Mouse (Mus musculus) stomach, embryonic 16.5 days (tissue): ENCODE results near the gene Hikeshi. TPM values are rescaled to one million over a fixed set of nuclear protein-coding genes. Genes with fewer than 3 reads are reported as not detected.

Experiments
- ATAC-seq: fragments of 200-750 bp; cut with Nextera tagmentation; 2 replicates; pipeline ENCODE4 v1.8.0; 2017; ENCODE audit warnings: moderate number of reproducible peaks, moderate TSS enrichment; ENCODE audit not compliant: insufficient read depth, low FRiP score
- H3K27ac ChIP-seq: fragments of 300-500 bp; sonication (generic); 2 replicates; pipeline ENCODE4 v1.5.1; 2014; ENCODE audit warnings: low read length
- H3K27me3 ChIP-seq: fragments of 300-500 bp; sonication (generic); 2 replicates; pipeline ENCODE4 v1.6.1; 2014; ENCODE audit warnings: low read length, control low read depth, mixed read lengths; ENCODE audit not compliant: control insufficient read depth, insufficient read depth
- H3K36me3 ChIP-seq: fragments of 300-500 bp; sonication (generic); 2 replicates; pipeline ENCODE4 v1.6.1; 2014; ENCODE audit warnings: low read length; ENCODE audit not compliant: control insufficient read depth, insufficient read depth
- H3K4me1 ChIP-seq: fragments of 300-500 bp; sonication (generic); 2 replicates; pipeline ENCODE4 v1.6.1; 2014; ENCODE audit warnings: low read length, control low read depth, mixed read lengths; ENCODE audit not compliant: control insufficient read depth, insufficient read depth
- H3K4me2 ChIP-seq: fragments of 300-500 bp; sonication (generic); 2 replicates; pipeline ENCODE4 v1.6.1; 2014; ENCODE audit warnings: low read depth, low read length, mixed read lengths
- H3K4me3 ChIP-seq: fragments of 300-500 bp; sonication (generic); replicated peaks from 2 replicates; pipeline ENCODE4 v1.5.1; 2014; ENCODE audit warnings: mild to moderate bottlenecking, low read length
- H3K9ac ChIP-seq: fragments of 300-500 bp; sonication (generic); 2 replicates; pipeline ENCODE4 v1.6.1; 2014; ENCODE audit warnings: low read length
- H3K9me3 ChIP-seq: fragments of 300-500 bp; sonication (generic); replicated peaks from 2 replicates; pipeline ENCODE4 v1.6.1; 2016; ENCODE audit warnings: low read length, control low read depth; ENCODE audit not compliant: control insufficient read depth
- WGBS: fragments of 180-500 bp; shearing (Covaris S2); extraction: QIAGEN DNeasy Blood & Tissue Kit; methylation state at CpG from one replicate; pipeline ENCODE4 v1.1.7; 2014; 5-methylcytosine and 5-hydroxymethylcytosine counted together
- polyA plus RNA-seq: library from polyadenylated mRNA; unstranded; fragments of >200 nt; fragmentation: Nextera tagmentation; extraction: Ambion mirVana; gene quantifications from 2 replicates; pipeline ENCODE4 v1.2.1, GENCODE M21; 2015

Gene Hikeshi
- polyA plus RNA-seq, 1 experiment from 2014 or later, result 132 TPM

GRCm38 (mm10) chr7:89903442-89904343 lies 37.3 kb downstream of the Hikeshi start, which contains the start of gene Ccdc81:
Ccdc81 (minus strand) TSS chr7:89903629.
- peaks cover 3% of the 10 kb centered on the region; the same call in 1 of the 2 replicates for H3K4me1 ChIP-seq
- no peaks in the 10 kb centered on the region for H3K9me3 ChIP-seq
- peak within 1 kb of the TSS; percentile 50 for H3K4me2 ChIP-seq
- H3K27ac ChIP-seq, result no peak within 1 kb of the TSS
- H3K9ac ChIP-seq, result no peak within 1 kb of the TSS
- H3K4me3 ChIP-seq, result peak within 1 kb of the TSS; percentile 23
- no peaks in the 10 kb centered on the region for H3K27me3 ChIP-seq
- no peak for ATAC-seq
- H3K36me3 ChIP-seq, result no peaks in the 10 kb centered on the region
- 31% methylated on average over 22 of the region's 22 CpGs for WGBS

GRCm38 (mm10) chr7:89903007-89903406 lies 38.0 kb downstream of the Hikeshi start:
- H3K4me2 ChIP-seq, result peak overlapping the region; percentile 50
- H3K9me3 ChIP-seq, result no peaks in the 10 kb centered on the region
- H3K9ac ChIP-seq, result no peak overlapping the region
- peaks cover 3% of the 10 kb centered on the region; the same call in 1 of the 2 replicates for H3K4me1 ChIP-seq
- no peaks in the 10 kb centered on the region for H3K36me3 ChIP-seq
- no peak for ATAC-seq
- 69% methylated on average over 8 of the region's 8 CpGs for WGBS
- H3K27me3 ChIP-seq, result no peaks in the 10 kb centered on the region
- no peak overlapping the region for H3K27ac ChIP-seq
- peak overlapping the region; percentile 23; the same call in 1 of the 2 replicates for H3K4me3 ChIP-seq

GRCm38 (mm10) chr7:89891856-89892255 lies 49.1 kb downstream of the Hikeshi start:
- 39% methylated on average over 4 of the region's 4 CpGs for WGBS
- Histone ChIP-seq H3K27ac (no peak overlapping the region), H3K9me3 (no peaks in the 10 kb centered on the region), H3K4me2 (no peak overlapping the region), H3K4me3 (no peak overlapping the region), H3K36me3 (no peaks in the 10 kb centered on the region), H3K4me1 (no peaks in the 10 kb centered on the region), H3K9ac (no peak overlapping the region), H3K27me3 (no peaks in the 10 kb centered on the region)
- no peak for ATAC-seq

GRCm38 (mm10) chr7:89891412-89891811 lies 49.6 kb downstream of the Hikeshi start:
- no peaks in the 10 kb centered on the region for H3K36me3 ChIP-seq
- no peak overlapping the region for H3K4me2 ChIP-seq
- no peak overlapping the region for H3K4me3 ChIP-seq
- ATAC-seq, result no peak
- 78% methylated on average over 5 of the region's 5 CpGs for WGBS
- no peak overlapping the region for H3K9ac ChIP-seq
- H3K4me1 ChIP-seq, result no peaks in the 10 kb centered on the region
- no peak overlapping the region for H3K27ac ChIP-seq
- no peaks in the 10 kb centered on the region for H3K27me3 ChIP-seq
- H3K9me3 ChIP-seq, result no peaks in the 10 kb centered on the region

GRCm38 (mm10) chr7:89884551-89884950 lies 56.5 kb downstream of the Hikeshi start:
- no peak for ATAC-seq
- 45% methylated on average over 3 of the region's 3 CpGs for WGBS
- Histone ChIP-seq H3K36me3 (no peaks in the 10 kb centered on the region), H3K9ac (no peak overlapping the region), H3K4me2 (no peak overlapping the region), H3K9me3 (no peaks in the 10 kb centered on the region), H3K27me3 (no peaks in the 10 kb centered on the region), H3K4me3 (no peak overlapping the region), H3K4me1 (no peaks in the 10 kb centered on the region), H3K27ac (no peak overlapping the region)

GRCm38 (mm10) chr7:89879686-89880085 lies 61.3 kb downstream of the Hikeshi start:
- no peak overlapping the region for H3K4me3 ChIP-seq
- H3K36me3 ChIP-seq, result no peaks in the 10 kb centered on the region
- H3K9me3 ChIP-seq, result no peaks in the 10 kb centered on the region
- no peaks in the 10 kb centered on the region for H3K4me1 ChIP-seq
- no peak for ATAC-seq
- no peaks in the 10 kb centered on the region for H3K27me3 ChIP-seq
- WGBS, result 47% methylated on average over 1 of the region's 1 CpGs
- H3K9ac ChIP-seq, result no peak overlapping the region
- H3K27ac ChIP-seq, result no peak overlapping the region
- no peak overlapping the region for H3K4me2 ChIP-seq

Other genes with a start within 250 kb of the Hikeshi start
- gene Ccdc81, start 37.6 kb downstream of the Hikeshi start, polyA plus RNA-seq, result 0.05 and 0.11 TPM in 2 replicates
- 51.0 and 54.8 TPM in 2 replicates for gene Eed, start 39.8 kb upstream of the Hikeshi start, polyA plus RNA-seq
- gene Picalm, start 189.0 kb upstream of the Hikeshi start, polyA plus RNA-seq, result 39.0 and 46.9 TPM in 2 replicates